Mouse (Mus musculus) MEL (cell line): ENCODE measurements around the gene Ap2m1. TPM values are rescaled to one million over a fixed set of nuclear protein-coding genes. Genes with fewer than 3 reads are reported as not detected.

Experiments used
- DNase-seq: peaks from one replicate; pipeline ENCODE4 v3.0.0; 2011; ENCODE audit warnings: low read depth, low spot score
- H3K27ac ChIP-seq: 2 replicates; pipeline ENCODE4 v1.5.1; 2012; ENCODE audit warnings: low read depth, mild to moderate bottlenecking, control low read depth, low read length, moderate library complexity; ENCODE audit not compliant: control insufficient read depth
- H3K27me3 ChIP-seq, 2 experiments: fragments of 150-350 bp in 1 of 2; sonication (generic) in 1 of 2; 2 replicates each; pipeline ENCODE4 v1.6.1; 2012; ENCODE audit warnings: low read length in 2 of 2, mild to moderate bottlenecking in 2 of 2, improper control_type of control experiment in 1 of 2, moderate library complexity in 1 of 2; ENCODE audit not compliant: insufficient read depth in 2 of 2, control insufficient read depth in 1 of 2
- H3K36me3 ChIP-seq, 2 experiments: 2 replicates each; pipeline ENCODE4 v1.6.1; 2012 to 2014; ENCODE audit warnings: low read length in 2 of 2, improper control_type of control experiment in 1 of 2, inconsistent platforms in 1 of 2, mild to moderate bottlenecking in 1 of 2; ENCODE audit not compliant: insufficient read depth in 2 of 2, control insufficient read depth in 1 of 2
- H3K4me1 ChIP-seq, 2 experiments: fragments of 150-350 bp in 1 of 2; sonication (generic) in 1 of 2; 2 replicates each; pipeline ENCODE4 v1.6.1; 2012; ENCODE audit warnings: low read length in 2 of 2, improper control_type of control experiment in 1 of 2, mild to moderate bottlenecking in 1 of 2; ENCODE audit not compliant: insufficient read depth in 2 of 2, control insufficient read depth in 1 of 2
- H3K4me3 ChIP-seq, 2 experiments: fragments of 150-350 bp in 1 of 2; sonication (generic) in 1 of 2; 2 replicates each; pipeline ENCODE4 v1.5.1; 2012; ENCODE audit warnings: low read depth in 2 of 2, low read length in 2 of 2, mild to moderate bottlenecking in 2 of 2, moderate library complexity in 2 of 2, control low read depth in 1 of 2, improper control_type of control experiment in 1 of 2; ENCODE audit not compliant: control insufficient read depth in 1 of 2, insufficient read depth in 1 of 2
- H3K79me2 ChIP-seq: 2 replicates; pipeline ENCODE4 v1.6.1; 2012; ENCODE audit warnings: mild to moderate bottlenecking, low read length, moderate library complexity; ENCODE audit not compliant: control insufficient read depth, poor library complexity, insufficient read depth
- H3K9ac ChIP-seq: 2 replicates; pipeline ENCODE4 v1.6.1; 2012; ENCODE audit warnings: low read depth, mild to moderate bottlenecking, control low read depth, low read length, moderate library complexity; ENCODE audit not compliant: control insufficient read depth, poor library complexity, severe bottlenecking
- H3K9me3 ChIP-seq: fragments of 150-350 bp; sonication (generic); replicated peaks from 2 replicates; pipeline ENCODE4 v1.6.1; 2012; ENCODE audit warnings: mild to moderate bottlenecking, low read length, improper control_type of control experiment, moderate library complexity; ENCODE audit not compliant: insufficient read depth
- BHLHE40 ChIP-seq: IDR thresholded peaks from 2 replicates; pipeline ENCODE4 v1.6.1; 2012; ENCODE audit warnings: low read depth, mild to moderate bottlenecking, inconsistent platforms, low read length, improper control_type of control experiment, borderline replicate concordance
- CHD1 ChIP-seq: IDR thresholded peaks from 2 replicates; pipeline ENCODE4 v1.6.1; 2012; ENCODE audit warnings: low read depth, mild to moderate bottlenecking, inconsistent platforms, low read length, improper control_type of control experiment
- CHD2 ChIP-seq: IDR thresholded peaks from 2 replicates; pipeline ENCODE4 v1.6.1; 2011; ENCODE audit warnings: low read length, improper control_type of control experiment
- CTCF ChIP-seq, 3 experiments: IDR thresholded peaks in 2 of 3; conservative IDR thresholded peaks in 1 of 3; 2 replicates each; pipeline ENCODE4 v1.5.1; 2011 to 2012; ENCODE audit warnings: low read length in 3 of 3, low read depth in 2 of 3, mild to moderate bottlenecking in 2 of 3, improper control_type of control experiment in 1 of 3, inconsistent platforms in 1 of 3, mixed read lengths in 1 of 3, moderate library complexity in 1 of 3; ENCODE audit not compliant: control insufficient read depth in 1 of 3, insufficient read depth in 1 of 3, poor library complexity in 1 of 3, severe bottlenecking in 1 of 3
- ELF1 ChIP-seq: IDR thresholded peaks from 2 replicates; pipeline ENCODE4 v1.6.1; 2014; ENCODE audit warnings: low read depth, mild to moderate bottlenecking, inconsistent platforms, low read length, improper control_type of control experiment, moderate library complexity
- EP300 ChIP-seq, 2 experiments: IDR thresholded peaks; 2 replicates each; pipeline ENCODE4 v1.6.1; 2011; ENCODE audit warnings: improper control_type of control experiment in 2 of 2, low read length in 2 of 2, low read depth in 1 of 2, mild to moderate bottlenecking in 1 of 2
- ETS1 ChIP-seq: IDR thresholded peaks from 2 replicates; pipeline ENCODE4 v1.6.1; 2012; ENCODE audit warnings: low read depth, mild to moderate bottlenecking, inconsistent platforms, low read length, improper control_type of control experiment, moderate library complexity
- GABPA ChIP-seq: IDR thresholded peaks from 2 replicates; pipeline ENCODE4 v1.6.1; 2012; ENCODE audit warnings: low read depth, mild to moderate bottlenecking, inconsistent platforms, low read length, improper control_type of control experiment, moderate library complexity
- GATA1 ChIP-seq: IDR thresholded peaks from 2 replicates; pipeline ENCODE4 v1.6.1; 2011; ENCODE audit warnings: low read depth, low read length, improper control_type of control experiment
- HCFC1 ChIP-seq: IDR thresholded peaks from 2 replicates; pipeline ENCODE4 v1.6.1; 2012; ENCODE audit warnings: low read depth, mild to moderate bottlenecking, inconsistent platforms, low read length, improper control_type of control experiment, moderate library complexity
- JUND ChIP-seq: IDR thresholded peaks from 2 replicates; pipeline ENCODE4 v1.6.1; 2011; ENCODE audit warnings: low read depth, mild to moderate bottlenecking, improper control_type of control experiment, low read length
- KAT2A ChIP-seq: conservative IDR thresholded peaks from 2 replicates; pipeline ENCODE4 v1.6.1; 2012; ENCODE audit warnings: low read depth, low read length, improper control_type of control experiment, inconsistent platforms
- MAX ChIP-seq: IDR thresholded peaks from 2 replicates; pipeline ENCODE4 v1.6.1; 2011; ENCODE audit warnings: low read length, improper control_type of control experiment
- MAZ ChIP-seq: IDR thresholded peaks from 2 replicates; pipeline ENCODE4 v1.6.1; 2012; ENCODE audit warnings: low read depth, mild to moderate bottlenecking, inconsistent platforms, low read length, improper control_type of control experiment
- MXI1 ChIP-seq: IDR thresholded peaks from 2 replicates; pipeline ENCODE4 v1.6.1; 2011; ENCODE audit warnings: mild to moderate bottlenecking, low read depth, low read length, improper control_type of control experiment
- MYB ChIP-seq: IDR thresholded peaks from 2 replicates; pipeline ENCODE4 v1.6.1; 2011; ENCODE audit warnings: mild to moderate bottlenecking, low read depth, low read length, improper control_type of control experiment
- MYC ChIP-seq: IDR thresholded peaks from 2 replicates; pipeline ENCODE4 v1.6.1; 2011; ENCODE audit warnings: low read depth, mild to moderate bottlenecking, low read length, improper control_type of control experiment, moderate library complexity
- NELFE ChIP-seq: IDR thresholded peaks from 2 replicates; pipeline ENCODE4 v1.6.1; 2011; ENCODE audit warnings: low read depth, low read length, improper control_type of control experiment
- NRF1 ChIP-seq: IDR thresholded peaks from 2 replicates; pipeline ENCODE4 v1.6.1; 2014; ENCODE audit warnings: low read depth, mild to moderate bottlenecking, inconsistent platforms, low read length, improper control_type of control experiment, moderate library complexity; ENCODE audit not compliant: poor library complexity, insufficient read depth, severe bottlenecking
- POLR2A ChIP-seq, 2 experiments: IDR thresholded peaks; 2 replicates each; pipeline ENCODE4 v1.6.1; 2011 to 2012; ENCODE audit warnings: low read length in 2 of 2, mild to moderate bottlenecking in 2 of 2, control low read depth in 1 of 2, improper control_type of control experiment in 1 of 2, low read depth in 1 of 2, moderate library complexity in 1 of 2; ENCODE audit not compliant: control insufficient read depth in 1 of 2, insufficient read depth in 1 of 2, poor library complexity in 1 of 2
- POLR2AphosphoS5 ChIP-seq: IDR thresholded peaks from 2 replicates; pipeline ENCODE4 v1.6.1; 2012; ENCODE audit warnings: low read depth, borderline replicate concordance, mild to moderate bottlenecking, inconsistent platforms, low read length, moderate library complexity, mixed read lengths
- RAD21 ChIP-seq: IDR thresholded peaks from 2 replicates; pipeline ENCODE4 v1.6.1; 2011; ENCODE audit warnings: mild to moderate bottlenecking, low read depth, low read length, improper control_type of control experiment
- RCOR1 ChIP-seq: IDR thresholded peaks from 2 replicates; pipeline ENCODE4 v1.6.1; 2012; ENCODE audit warnings: low read depth, mild to moderate bottlenecking, inconsistent platforms, low read length, improper control_type of control experiment
- SIN3A ChIP-seq: IDR thresholded peaks from 2 replicates; pipeline ENCODE4 v1.6.1; 2012; ENCODE audit warnings: low read length, improper control_type of control experiment, inconsistent platforms
- SMC3 ChIP-seq: IDR thresholded peaks from 2 replicates; pipeline ENCODE4 v1.6.1; 2011; ENCODE audit warnings: low read depth, low read length, improper control_type of control experiment
- TAL1 ChIP-seq: IDR thresholded peaks from 2 replicates; pipeline ENCODE4 v1.6.1; 2012; ENCODE audit warnings: mild to moderate bottlenecking, inconsistent platforms, low read length, moderate library complexity, mixed read lengths
- TBP ChIP-seq: IDR thresholded peaks from 2 replicates; pipeline ENCODE4 v1.8.0; 2011; ENCODE audit warnings: low read depth, low read length, improper control_type of control experiment
- TCF12 ChIP-seq: IDR thresholded peaks from 2 replicates; pipeline ENCODE4 v1.6.1; 2014; ENCODE audit warnings: low read depth, mild to moderate bottlenecking, inconsistent platforms, low read length, improper control_type of control experiment, moderate library complexity
- UBTF ChIP-seq: IDR thresholded peaks from 2 replicates; pipeline ENCODE4 v1.6.1; 2012; ENCODE audit warnings: low read depth, mild to moderate bottlenecking, inconsistent platforms, low read length, improper control_type of control experiment, moderate library complexity, borderline replicate concordance; ENCODE audit not compliant: insufficient read depth
- USF1 ChIP-seq: IDR thresholded peaks from 2 replicates; pipeline ENCODE4 v1.6.1; 2014; ENCODE audit warnings: low read depth, mild to moderate bottlenecking, inconsistent platforms, low read length, improper control_type of control experiment, moderate library complexity
- USF2 ChIP-seq, 2 experiments: IDR thresholded peaks; 2 replicates each; pipeline ENCODE4 v1.6.1; 2011 to 2012; ENCODE audit warnings: improper control_type of control experiment in 2 of 2, low read length in 2 of 2, borderline replicate concordance in 1 of 2, inconsistent platforms in 1 of 2, low read depth in 1 of 2, mild to moderate bottlenecking in 1 of 2; ENCODE audit not compliant: insufficient read depth in 1 of 2
- ZC3H11A ChIP-seq: IDR thresholded peaks from 2 replicates; pipeline ENCODE4 v1.6.1; 2012; ENCODE audit warnings: low read depth, mild to moderate bottlenecking, inconsistent platforms, low read length, improper control_type of control experiment
- ZKSCAN1 ChIP-seq: IDR thresholded peaks from 2 replicates; pipeline ENCODE4 v1.6.1; 2012; ENCODE audit warnings: low read depth, mild to moderate bottlenecking, inconsistent platforms, low read length, improper control_type of control experiment, moderate library complexity
- ZMIZ1 ChIP-seq: IDR thresholded peaks from 2 replicates; pipeline ENCODE4 v1.6.1; 2012; ENCODE audit warnings: low read depth, mild to moderate bottlenecking, inconsistent platforms, low read length, improper control_type of control experiment, moderate library complexity
- ZNF384 ChIP-seq: IDR thresholded peaks from 2 replicates; pipeline ENCODE4 v1.6.1; 2012; ENCODE audit warnings: low read depth, mild to moderate bottlenecking, inconsistent platforms, low read length, improper control_type of control experiment
- polyA plus RNA-seq, 2 experiments: library from polyadenylated mRNA; stranded (reverse) in 1 of 2; unstranded in 1 of 2; fragments of >175 nt in 1 of 2; fragments of >200 nt in 1 of 2; gene quantifications; 2 replicates each; pipeline versions ENCODE4 v1.2.1 to v1.2.4; 2012; ENCODE audit warnings: low replicate concordance in 2 of 2, low read depth in 1 of 2; ENCODE audit not compliant: insufficient read length in 2 of 2, insufficient read depth in 1 of 2, missing spikeins in 1 of 2
- total RNA-seq: library from RNA; depleted of rRNA; stranded (reverse); fragments of 300-350 nt; gene quantifications from 2 replicates; pipeline ENCODE4 v1.2.3, GENCODE M21; 2012

Ap2m1 gene
- total and polyA plus RNA-seq, 3 experiments: 185 to 1,810 (median 312) TPM

DNA sequence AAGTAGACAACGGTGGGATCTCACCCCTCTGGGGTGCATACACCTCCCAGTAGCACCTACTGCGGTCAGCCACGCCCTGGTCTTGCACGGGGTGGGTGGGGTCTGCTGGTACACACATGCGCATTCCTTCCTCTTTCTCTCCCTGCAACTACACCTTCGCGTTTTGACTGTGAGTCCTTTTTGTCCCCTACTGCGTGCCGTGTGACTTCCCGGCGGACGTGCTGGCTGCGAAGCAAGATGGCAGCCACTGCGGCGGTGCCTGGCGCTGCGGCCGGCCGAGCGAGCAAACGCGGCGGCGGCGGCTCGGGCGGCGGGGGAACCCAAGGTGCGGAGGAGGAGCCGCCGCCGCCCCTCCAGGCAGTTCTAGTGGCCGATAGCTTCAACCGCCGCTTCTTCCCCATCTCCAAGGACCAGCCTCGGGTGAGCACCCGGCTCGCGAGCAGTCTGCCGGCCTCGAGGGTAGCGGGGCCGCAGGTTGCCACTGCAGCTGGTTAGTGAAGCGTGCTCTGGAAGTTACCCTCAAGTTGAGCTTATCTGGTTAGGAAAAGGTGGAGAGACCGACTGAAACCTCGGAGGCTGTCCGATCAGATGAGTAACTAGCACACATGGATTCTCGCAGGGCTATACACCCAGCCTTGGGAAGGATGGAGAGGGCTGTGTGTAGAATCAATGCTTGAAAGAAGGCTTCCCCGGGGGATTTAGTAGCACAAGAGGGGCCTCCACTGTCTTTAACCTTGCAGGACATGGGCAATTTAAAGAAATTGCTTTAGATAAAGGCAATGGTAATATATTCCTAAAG is 36.4 kb upstream of the Ap2m1 start, which contains the start of gene Eif2b5:
Gene Eif2b5 (plus strand): TSS at position 141 of the 799 bp plus-strand sequence.
- Histone ChIP-seq H3K4me3 (peak within 1 kb of the TSS; percentile 98 to 100), H3K36me3 (peaks cover 11 to 17% of the 10 kb centered on the region in 2 experiments), H3K9ac (peak within 1 kb of the TSS; percentile 95), H3K27ac (peak within 1 kb of the TSS; percentile 67), H3K79me2 (peaks cover 11% of the 10 kb centered on the region), H3K27me3 (no peaks in the 10 kb centered on the region), H3K9me3 (no peaks in the 10 kb centered on the region), H3K4me1 (peaks cover 5 to 8% of the 10 kb centered on the region in 2 experiments)
- DNase-seq: peak; percentile 98
- TF ChIP-seq POLR2A (IDR thresholded peaks at IDR 0.05; ENCODE audit: control insufficient read depth in 1 of 2, insufficient read depth in 1 of 2, low read depth in 1 of 2, low read length in 2 of 2, poor library complexity in 1 of 2) (peak; percentile 92 to 98), CTCF (IDR thresholded peaks at IDR 0.05 in 2 of 3, conservative IDR thresholded peaks at IDR 0.05 in 1 of 3; ENCODE audit: control insufficient read depth in 1 of 3, insufficient read depth in 1 of 3, low read depth in 2 of 3, low read length in 3 of 3, poor library complexity in 1 of 3, severe bottlenecking in 1 of 3) (no peak), RCOR1 (0 out of 2 replicates have a peak, but pooled peaks have one; percentile 41), ELF1 (peak; percentile 82), JUND (no peak), SMC3 (no peak), NELFE (peak; percentile 91), CHD2 (no peak), ZKSCAN1 (no peak), TAL1 (no peak), MAZ (peak; percentile 75; the same call in 1 of the 2 replicates), RAD21 (no peak), POLR2AphosphoS5 (no peak), SIN3A (peak; percentile 98), NRF1 (peak; percentile 77), CHD1 (0 out of 2 replicates have a peak, but pooled peaks have one; percentile 48), UBTF (no peak), ZMIZ1 (peak; percentile 83), BHLHE40 (peak; percentile 84; the same call in 1 of the 2 replicates), MAX (peak; percentile 84), ETS1 (peak; percentile 71; the same call in 1 of the 2 replicates), MXI1 (peak; percentile 94), HCFC1 (peak; percentile 93), MYC (peak; percentile 90), KAT2A (peak; percentile 74), EP300 (IDR thresholded peaks at IDR 0.05; ENCODE audit: low read depth in 1 of 2, low read length in 2 of 2) (peak in 1 of 2 experiments; percentile 51; a peak in 2 of 4 replicates), TCF12 (peak; percentile 83), USF1 (peak; percentile 45; the same call in 1 of the 2 replicates), USF2 (IDR thresholded peaks at IDR 0.05; ENCODE audit: borderline replicate concordance in 1 of 2, insufficient read depth in 1 of 2, low read depth in 1 of 2, low read length in 2 of 2) (no peak), GATA1 (no peak), ZNF384 (peak; percentile 45; the same call in 1 of the 2 replicates), ZC3H11A (0 out of 2 replicates have a peak, but pooled peaks have one; percentile 14), GABPA (no peak), TBP (peak; percentile 73; the same call in 1 of the 2 replicates), MYB (no peak; the same call in 1 of the 2 replicates)
